Mouse (Mus musculus) stomach, embryonic 16.5 days (tissue): Measurements from ENCODE around the gene Hdac11. TPM values are rescaled to one million over a fixed set of nuclear protein-coding genes. Genes with fewer than 3 reads are reported as not detected.

Experiments used
- ATAC-seq: fragments of 200-750 bp; cut with Nextera tagmentation; 2 replicates; pipeline ENCODE4 v1.8.0; 2017; ENCODE audit warnings: moderate number of reproducible peaks, moderate TSS enrichment; ENCODE audit not compliant: insufficient read depth, low FRiP score
- H3K27ac ChIP-seq: fragments of 300-500 bp; sonication (generic); 2 replicates; pipeline ENCODE4 v1.5.1; 2014; ENCODE audit warnings: low read length
- H3K27me3 ChIP-seq: fragments of 300-500 bp; sonication (generic); 2 replicates; pipeline ENCODE4 v1.6.1; 2014; ENCODE audit warnings: low read length, control low read depth, mixed read lengths; ENCODE audit not compliant: control insufficient read depth, insufficient read depth
- H3K36me3 ChIP-seq: fragments of 300-500 bp; sonication (generic); 2 replicates; pipeline ENCODE4 v1.6.1; 2014; ENCODE audit warnings: low read length; ENCODE audit not compliant: control insufficient read depth, insufficient read depth
- H3K4me1 ChIP-seq: fragments of 300-500 bp; sonication (generic); 2 replicates; pipeline ENCODE4 v1.6.1; 2014; ENCODE audit warnings: low read length, control low read depth, mixed read lengths; ENCODE audit not compliant: control insufficient read depth, insufficient read depth
- H3K4me2 ChIP-seq: fragments of 300-500 bp; sonication (generic); 2 replicates; pipeline ENCODE4 v1.6.1; 2014; ENCODE audit warnings: low read depth, low read length, mixed read lengths
- H3K4me3 ChIP-seq: fragments of 300-500 bp; sonication (generic); replicated peaks from 2 replicates; pipeline ENCODE4 v1.5.1; 2014; ENCODE audit warnings: mild to moderate bottlenecking, low read length
- H3K9ac ChIP-seq: fragments of 300-500 bp; sonication (generic); 2 replicates; pipeline ENCODE4 v1.6.1; 2014; ENCODE audit warnings: low read length
- H3K9me3 ChIP-seq: fragments of 300-500 bp; sonication (generic); replicated peaks from 2 replicates; pipeline ENCODE4 v1.6.1; 2016; ENCODE audit warnings: low read length, control low read depth; ENCODE audit not compliant: control insufficient read depth
- WGBS: fragments of 180-500 bp; shearing (Covaris S2); extraction: QIAGEN DNeasy Blood & Tissue Kit; methylation state at CpG from one replicate; pipeline ENCODE4 v1.1.7; 2014; 5-methylcytosine and 5-hydroxymethylcytosine counted together
- polyA plus RNA-seq: library from polyadenylated mRNA; unstranded; fragments of >200 nt; fragmentation: Nextera tagmentation; extraction: Ambion mirVana; gene quantifications from 2 replicates; pipeline ENCODE4 v1.2.1, GENCODE M21; 2015

The Hdac11 gene
- polyA plus RNA-seq, 1 experiment from 2014 or later = 12.3 TPM

DNA sequence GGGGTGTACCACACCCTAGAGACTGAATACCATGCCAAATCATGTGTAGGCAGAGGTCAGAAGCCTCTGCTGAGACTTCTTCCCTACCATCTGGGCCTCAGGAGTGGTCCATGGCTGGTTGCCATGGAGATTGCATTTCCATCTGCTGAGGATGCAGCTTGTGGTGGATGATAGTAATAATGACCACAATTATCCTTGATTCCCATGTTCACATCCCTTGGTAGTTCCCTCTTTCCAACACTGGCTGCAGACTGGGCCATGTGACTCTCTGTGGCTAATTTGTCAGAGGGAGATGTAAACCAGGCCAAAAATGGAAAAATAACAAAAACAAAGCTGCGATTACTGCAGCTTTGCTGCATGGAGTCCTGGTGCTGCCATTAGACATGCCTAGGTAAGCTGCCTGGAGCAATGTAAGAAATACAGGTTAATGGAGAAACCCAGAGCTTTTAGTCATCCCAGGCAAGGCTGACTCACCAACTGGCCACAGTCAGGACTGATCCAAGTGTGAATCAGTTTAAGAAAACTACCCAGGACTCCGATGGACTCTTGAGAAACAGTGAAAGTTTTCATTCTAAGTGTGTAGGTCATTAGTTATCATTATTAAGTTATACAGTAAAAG is 9.2 kb upstream of the Hdac11 start:
- Histone ChIP-seq H3K9me3 (no peaks in the 10 kb centered on the region), H3K27me3 (no peaks in the 10 kb centered on the region), H3K4me1 (no peaks in the 10 kb centered on the region), H3K4me3 (no peak overlapping the region), H3K9ac (no peak overlapping the region), H3K27ac (no peak overlapping the region), H3K4me2 (no peak overlapping the region), H3K36me3 (no peaks in the 10 kb centered on the region)
- 68% methylated on average over 2 of the region's 2 CpGs for WGBS
- ATAC-seq = no peak

DNA sequence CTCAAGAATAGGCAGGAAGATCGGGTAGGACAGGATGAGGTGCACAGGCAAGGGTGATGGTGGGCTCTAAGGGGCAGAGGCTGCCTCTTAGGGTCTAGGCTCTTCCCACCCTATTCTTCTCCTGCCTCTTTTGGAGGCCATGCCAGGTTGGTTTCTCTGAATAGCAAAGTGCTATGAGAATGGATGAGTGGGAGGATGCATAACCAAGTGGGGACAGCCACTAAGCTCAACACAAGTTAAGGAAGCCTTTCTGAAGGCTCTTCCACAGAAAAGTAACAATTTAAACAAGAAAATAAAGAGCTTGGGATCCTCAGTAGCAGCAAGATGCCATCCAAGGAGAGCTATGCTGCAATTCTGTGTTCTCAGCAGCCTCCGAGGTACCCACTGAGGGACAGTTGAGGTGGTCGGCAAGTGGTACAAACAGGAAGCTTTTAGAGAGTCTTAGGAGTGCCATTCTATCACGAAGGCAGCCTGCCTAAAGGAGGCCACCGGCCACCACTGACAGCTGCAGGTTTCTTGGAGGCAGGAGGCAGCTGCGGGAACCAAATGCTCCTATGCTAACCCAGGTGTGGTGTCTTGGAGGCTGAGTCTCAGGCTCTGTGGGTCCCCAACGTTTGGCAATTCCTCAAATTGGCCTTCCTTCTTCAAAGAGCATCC is 3.4 kb upstream of the Hdac11 start:
- no peaks in the 10 kb centered on the region for H3K9me3 ChIP-seq
- H3K4me1 ChIP-seq = peaks cover 22% of the 10 kb centered on the region
- no peaks in the 10 kb centered on the region for H3K36me3 ChIP-seq
- H3K4me3 ChIP-seq = no peak overlapping the region
- no peak for ATAC-seq
- 29% methylated on average over 7 of the region's 7 CpGs for WGBS
- 0 out of 2 replicates have a peak overlapping the region, but pooled peaks have one; percentile 7 for H3K9ac ChIP-seq
- H3K27me3 ChIP-seq = no peaks in the 10 kb centered on the region
- H3K27ac ChIP-seq = no peak overlapping the region
- peak overlapping the region; percentile 40; the same call in 1 of the 2 replicates for H3K4me2 ChIP-seq

GRCm38 (mm10) chr6:91153549-91154064 is 2.9 kb upstream of the Hdac11 start:
- H3K27ac ChIP-seq = no peak overlapping the region
- no peaks in the 10 kb centered on the region for H3K9me3 ChIP-seq
- peak overlapping the region; percentile 40; the same call in 1 of the 2 replicates for H3K4me2 ChIP-seq
- no peaks in the 10 kb centered on the region for H3K27me3 ChIP-seq
- H3K4me1 ChIP-seq = peaks cover 22% of the 10 kb centered on the region
- WGBS = 3% methylated on average over 10 of the region's 10 CpGs
- H3K9ac ChIP-seq = 0 out of 2 replicates have a peak overlapping the region, but pooled peaks have one; percentile 7
- no peak for ATAC-seq
- no peaks in the 10 kb centered on the region for H3K36me3 ChIP-seq
- H3K4me3 ChIP-seq = peak overlapping the region; percentile 33

DNA sequence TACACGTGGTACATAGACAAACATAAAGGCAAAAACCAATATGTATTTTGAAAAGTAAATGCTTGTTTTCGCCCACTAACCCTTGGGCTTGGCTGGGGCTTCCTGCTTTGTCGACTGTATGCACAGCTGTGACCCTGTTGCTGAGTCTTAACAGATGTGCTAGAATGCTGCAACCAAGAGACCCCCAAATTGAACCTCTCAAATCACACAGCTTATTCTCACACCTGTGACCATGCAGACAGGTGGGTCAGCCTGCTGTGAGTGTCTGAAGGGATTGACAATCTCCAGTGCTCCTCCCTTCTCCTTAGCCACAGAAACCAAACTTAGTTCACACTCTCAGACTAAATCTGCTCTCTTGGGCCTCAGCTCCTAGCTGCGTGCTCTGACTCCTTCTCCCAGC is 1.8 kb upstream of the Hdac11 start:
- Histone ChIP-seq H3K9ac (no peak overlapping the region), H3K4me1 (peaks cover 25% of the 10 kb centered on the region), H3K4me2 (no peak overlapping the region), H3K9me3 (no peaks in the 10 kb centered on the region), H3K36me3 (no peaks in the 10 kb centered on the region), H3K27me3 (no peaks in the 10 kb centered on the region), H3K27ac (no peak overlapping the region), H3K4me3 (no peak overlapping the region)
- 39% methylated on average over 4 of the region's 4 CpGs for WGBS
- ATAC-seq = no peak

- H3K4me2 ChIP-seq = no peak overlapping the region
- no peak overlapping the region for H3K9ac ChIP-seq
- no peaks in the 10 kb centered on the region for H3K9me3 ChIP-seq
- H3K4me1 ChIP-seq = peaks cover 25% of the 10 kb centered on the region
- no peaks in the 10 kb centered on the region for H3K27me3 ChIP-seq
- no peaks in the 10 kb centered on the region for H3K36me3 ChIP-seq
- H3K4me3 ChIP-seq = no peak overlapping the region
- 57% methylated on average over 3 of the region's 3 CpGs for WGBS
- H3K27ac ChIP-seq = no peak overlapping the region
- no peak for ATAC-seq
Measured at GRCm38 (mm10) chr6:91155286-91155685, 1.2 kb upstream of the Hdac11 start.

DNA sequence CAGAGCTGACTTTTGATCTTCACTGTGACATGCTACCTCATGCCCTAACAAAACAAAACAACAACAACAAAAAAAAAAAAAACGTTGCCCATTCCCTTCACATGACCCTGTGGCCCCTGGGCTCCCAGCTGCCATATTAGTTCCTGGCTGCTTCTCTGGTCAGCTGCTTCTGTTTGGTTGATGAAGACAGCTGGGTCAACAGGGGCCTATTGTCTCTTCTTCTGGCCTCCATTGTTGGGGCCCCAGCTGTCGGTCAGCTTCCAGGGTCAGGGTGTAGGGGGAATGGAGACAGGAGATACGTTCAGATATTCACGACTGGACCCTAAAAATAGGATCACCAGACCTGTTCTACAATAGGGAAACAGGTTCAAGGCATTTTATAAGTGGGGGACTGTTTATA is 403 bp upstream of the Hdac11 start:
- Histone ChIP-seq H3K27me3 (no peaks in the 10 kb centered on the region), H3K4me3 (peak overlapping the region; percentile 74), H3K4me1 (peaks cover 25% of the 10 kb centered on the region), H3K9ac (peak overlapping the region; percentile 29; the same call in 1 of the 2 replicates), H3K27ac (no peak overlapping the region), H3K9me3 (no peaks in the 10 kb centered on the region), H3K4me2 (peak overlapping the region; percentile 80), H3K36me3 (no peaks in the 10 kb centered on the region)
- ATAC-seq = no peak
- WGBS = 21% methylated on average over 4 of the region's 4 CpGs

- Histone ChIP-seq H3K36me3 (no peaks in the 10 kb centered on the region), H3K27me3 (no peaks in the 10 kb centered on the region), H3K4me3 (peak overlapping the region; percentile 74), H3K9me3 (no peaks in the 10 kb centered on the region), H3K9ac (peak overlapping the region; percentile 84), H3K27ac (peak overlapping the region; percentile 23; the same call in 1 of the 2 replicates), H3K4me1 (peaks cover 25% of the 10 kb centered on the region), H3K4me2 (peak overlapping the region; percentile 80)
- ATAC-seq = no peak
- WGBS = 29% methylated on average over 6 of the region's 6 CpGs
Measured at GRCm38 (mm10) chr6:91157237-91157570, 739 bp downstream of the Hdac11 start.

DNA sequence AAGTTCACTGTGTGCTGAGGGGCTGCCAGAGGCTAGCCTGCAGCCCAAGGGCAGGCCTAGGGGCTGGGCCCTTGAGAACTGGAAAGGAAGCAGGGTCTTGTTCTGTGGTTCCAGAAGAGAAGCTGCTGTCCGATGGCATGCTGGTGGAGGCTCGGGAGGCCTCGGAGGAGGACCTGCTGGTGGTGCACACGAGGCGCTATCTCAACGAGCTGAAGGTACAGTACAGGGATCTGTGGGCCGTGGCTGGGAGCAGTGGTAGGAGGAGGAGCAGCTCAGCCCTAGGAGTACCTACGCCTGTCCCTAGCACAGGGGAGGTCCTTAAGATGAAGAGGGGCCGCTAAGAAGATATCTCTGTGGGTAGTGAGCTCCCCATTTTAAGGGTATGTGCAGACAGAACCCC is 2.6 kb downstream of the Hdac11 start:
- Histone ChIP-seq H3K9ac (peak overlapping the region; percentile 48), H3K9me3 (no peaks in the 10 kb centered on the region), H3K4me1 (peaks cover 22% of the 10 kb centered on the region), H3K36me3 (no peaks in the 10 kb centered on the region), H3K4me3 (no peak overlapping the region), H3K27ac (no peak overlapping the region), H3K27me3 (no peaks in the 10 kb centered on the region), H3K4me2 (peak overlapping the region; percentile 15; the same call in 1 of the 2 replicates)
- ATAC-seq = no peak
- WGBS = 77% methylated on average over 9 of the region's 9 CpGs

DNA sequence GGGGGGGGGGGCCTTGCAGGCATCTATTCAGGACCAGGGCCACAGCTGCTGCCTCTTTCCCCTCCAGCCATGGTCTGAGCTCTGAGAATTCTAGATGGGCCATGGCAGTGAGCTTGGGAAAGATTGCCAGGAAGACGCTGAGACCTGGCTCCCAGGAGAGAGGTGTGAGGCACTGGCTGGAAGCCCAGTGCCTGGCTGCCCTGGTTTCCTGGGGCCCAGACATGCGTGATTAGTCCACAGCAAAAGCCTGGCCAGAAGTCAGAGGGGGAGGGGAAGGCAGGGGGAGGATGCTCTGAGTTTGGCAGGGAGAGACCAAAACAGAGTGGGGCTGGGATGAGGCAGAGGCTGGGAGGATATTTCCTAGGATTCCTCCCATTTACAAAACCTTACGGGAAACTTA is 3.9 kb downstream of the Hdac11 start:
- no peak for ATAC-seq
- Histone ChIP-seq H3K27ac (no peak overlapping the region), H3K4me3 (no peak overlapping the region), H3K36me3 (no peaks in the 10 kb centered on the region), H3K9me3 (no peaks in the 10 kb centered on the region), H3K4me1 (peaks cover 21% of the 10 kb centered on the region), H3K27me3 (no peaks in the 10 kb centered on the region), H3K9ac (no peak overlapping the region), H3K4me2 (no peak overlapping the region)
- WGBS = 45% methylated on average over 3 of the region's 3 CpGs
